Mouse (Mus musculus): ENCODE results near the gene Sstr3.

The Sstr3 gene

DNA sequence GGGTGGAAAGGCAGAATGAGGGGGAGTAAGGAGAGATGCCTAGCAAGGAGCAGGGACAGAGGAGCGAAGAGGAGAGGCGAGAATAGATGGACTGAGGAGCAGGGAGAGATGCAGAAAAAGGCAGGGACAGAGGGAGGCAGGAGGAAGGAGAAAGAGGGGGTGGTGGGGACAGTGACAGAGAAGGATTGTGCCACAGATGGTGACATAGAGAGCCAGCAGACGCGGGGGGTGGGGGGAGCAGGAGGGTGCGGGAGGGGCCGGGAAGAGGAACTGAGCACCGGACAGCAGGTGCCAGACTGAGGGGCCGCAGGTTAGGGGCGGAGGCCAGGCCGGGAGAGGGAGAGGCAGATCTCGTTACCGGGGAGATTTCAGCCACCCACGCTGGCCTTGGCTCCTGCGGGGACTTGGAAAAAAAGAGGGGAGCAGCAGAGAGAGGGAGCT lies at the start of gene Sstr3:
Gene Sstr3 (minus strand): TSS at position 125 of the 441 bp plus-strand sequence.
- in situ Hi-C loops (cut with MboI; ENCODE audit: unreplicated experiment in 2 of 2) = no loop called here

DNA sequence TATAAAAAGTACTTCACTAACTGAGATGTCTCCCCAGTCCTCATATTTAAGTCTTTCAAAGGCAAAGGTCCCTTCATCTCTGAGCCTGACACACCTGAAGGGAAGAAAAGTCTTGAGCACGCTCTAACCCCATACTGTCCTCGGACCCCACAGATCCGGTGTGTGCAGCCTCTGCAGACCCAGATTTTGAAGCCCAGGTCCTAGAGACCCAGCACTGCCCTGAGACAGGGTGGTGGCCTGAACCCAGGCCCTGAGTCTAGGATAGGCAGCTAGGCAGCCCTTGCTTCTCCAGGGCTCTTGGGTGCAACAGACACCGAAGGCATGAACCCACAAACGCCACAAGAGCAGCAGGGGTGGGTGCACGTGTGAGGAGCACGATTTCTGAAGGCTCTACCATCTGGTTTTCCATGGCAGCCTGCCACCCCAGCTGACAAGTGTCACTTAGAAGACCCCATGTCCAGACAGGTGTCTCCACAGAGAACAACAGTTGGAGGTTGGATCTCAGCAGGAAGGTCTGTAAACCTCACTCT lies 49.5 kb upstream of the Sstr3 start:
- in situ Hi-C loops (cut with MboI; ENCODE audit: unreplicated experiment in 2 of 2) = no loop called here

DNA sequence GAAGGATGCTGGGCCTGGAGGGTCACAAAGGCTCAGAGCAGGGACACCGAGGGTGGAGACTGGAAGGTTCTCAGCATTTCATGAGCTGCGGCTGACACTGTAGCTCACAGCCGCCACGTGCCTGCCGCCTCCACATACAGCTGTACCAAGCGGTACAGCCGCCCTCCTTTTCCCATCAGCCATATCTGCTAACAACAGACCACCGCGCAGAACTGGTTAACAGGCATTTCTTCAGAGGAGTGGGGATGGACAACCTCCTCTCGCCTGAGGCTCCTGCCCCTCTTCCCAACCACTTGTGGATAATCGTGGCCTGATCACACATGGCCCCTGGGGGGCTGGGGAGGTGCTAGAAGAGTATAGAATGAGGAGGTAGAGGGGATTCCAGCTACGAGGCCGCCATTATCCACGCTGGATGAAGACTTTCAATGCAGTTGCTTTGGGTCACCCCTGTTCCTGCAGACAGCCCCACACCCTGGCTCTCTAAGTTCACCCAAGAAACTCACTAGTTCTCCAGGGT lies 48.0 kb upstream of the Sstr3 start:
- in situ Hi-C loops (cut with MboI; ENCODE audit: unreplicated experiment in 2 of 2) = no loop called here

DNA sequence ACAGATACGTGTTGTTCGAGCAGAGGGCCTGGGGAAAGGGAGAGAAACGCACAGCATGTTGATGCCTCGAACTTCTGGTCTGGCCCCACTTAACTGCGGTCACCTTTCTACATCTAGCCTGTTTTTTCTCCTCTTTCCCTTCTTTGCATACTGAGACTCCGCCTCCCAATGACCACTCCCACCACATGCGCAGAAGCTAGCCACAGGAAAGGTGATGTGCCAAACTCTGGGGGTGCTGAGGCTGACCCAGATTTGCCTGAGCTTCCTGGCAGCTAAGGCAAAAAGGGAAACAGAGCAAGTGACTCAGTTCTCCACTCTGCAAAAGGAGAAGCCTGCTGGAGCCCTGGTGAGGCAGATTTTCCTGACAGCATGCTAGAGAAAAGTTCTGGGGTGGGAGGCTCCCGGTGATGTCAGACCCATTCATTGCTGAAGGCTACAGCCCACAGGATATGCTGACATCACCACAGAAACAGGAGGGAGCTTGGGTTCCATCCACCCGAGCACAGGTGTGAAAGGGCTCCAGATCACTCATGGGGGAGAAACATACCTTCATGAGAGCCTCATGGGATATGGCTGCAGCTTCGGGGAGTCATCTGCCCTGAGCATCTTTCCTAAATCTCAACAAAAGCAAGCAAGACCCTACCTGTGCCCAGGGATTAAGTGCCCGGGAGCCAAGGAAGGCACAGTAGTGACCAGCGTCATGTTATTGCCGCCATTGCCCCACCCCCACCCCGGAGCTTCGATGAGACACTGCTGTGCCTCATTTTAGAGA lies 47.4 kb upstream of the Sstr3 start:
- in situ Hi-C loops (cut with MboI; ENCODE audit: unreplicated experiment in 2 of 2) = no loop called here

DNA sequence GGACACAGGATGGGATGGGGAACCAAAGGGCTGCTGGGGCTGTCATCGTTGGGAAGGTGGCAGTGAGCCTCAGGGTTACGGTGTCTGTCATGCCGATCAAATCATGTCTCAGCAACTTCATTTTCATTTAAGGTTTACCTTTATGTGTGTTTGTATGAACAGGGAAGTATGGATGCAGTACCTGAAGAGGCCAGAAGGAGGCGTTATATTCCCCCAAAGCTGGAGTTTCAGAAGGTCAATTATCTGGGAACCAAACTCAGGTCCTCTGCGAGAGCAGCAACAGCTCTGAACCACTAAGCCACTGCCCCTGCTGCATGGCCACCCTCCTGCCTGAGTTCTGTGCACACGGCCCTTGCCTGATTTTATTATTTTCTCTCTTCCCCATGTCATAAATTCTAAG lies 46.3 kb upstream of the Sstr3 start:
- in situ Hi-C loops (cut with MboI; ENCODE audit: unreplicated experiment in 2 of 2) = no loop called here

DNA sequence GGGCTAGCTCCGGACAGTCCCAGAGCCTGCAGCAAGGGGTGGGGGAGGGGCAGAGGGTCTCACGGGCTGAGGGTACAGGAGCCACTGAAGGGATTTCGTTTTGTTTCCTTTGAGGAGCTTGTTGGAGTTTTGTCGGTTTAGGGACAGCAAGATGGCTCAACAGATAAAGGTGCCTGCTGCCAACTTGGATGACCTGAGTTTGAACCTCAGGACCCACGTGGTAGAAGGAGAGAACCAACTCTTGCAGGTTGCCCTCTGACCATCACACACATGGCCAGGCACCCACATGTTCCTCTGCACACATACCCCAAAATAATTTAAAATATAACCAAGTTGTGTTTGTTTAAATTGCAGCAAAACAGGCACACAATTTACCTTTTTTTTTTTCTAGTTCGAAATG lies 45.5 kb upstream of the Sstr3 start:
- in situ Hi-C loops (cut with MboI; ENCODE audit: unreplicated experiment in 2 of 2) = loop anchor here (5.0 to 10.0 kb wide), 3 partner anchors 32 to 155 kb away; no protein-coding TSS in a partner anchor

DNA sequence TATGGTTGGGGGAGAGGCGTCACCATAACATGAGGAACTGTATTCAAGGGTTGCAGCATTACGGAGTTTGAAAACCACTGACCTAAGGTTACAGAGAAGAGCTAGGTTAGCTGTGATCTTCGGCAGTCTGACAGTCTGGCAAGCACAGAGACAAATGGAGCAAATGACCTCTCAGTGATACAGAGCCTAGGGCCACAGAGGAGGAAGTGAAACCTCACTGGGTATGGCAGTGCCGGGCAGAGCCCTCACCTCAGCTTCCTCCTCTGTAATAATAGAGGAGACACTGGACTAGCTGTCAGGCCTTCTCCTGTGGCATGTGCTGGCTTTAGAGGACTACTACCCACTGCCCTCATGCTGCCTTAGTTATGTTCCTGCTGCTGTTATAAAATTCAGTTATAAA lies 44.4 kb upstream of the Sstr3 start:
- in situ Hi-C loops (cut with MboI; ENCODE audit: unreplicated experiment in 2 of 2) = loop anchor here (5.0 to 10.0 kb wide), 3 partner anchors 33 to 156 kb away; no protein-coding TSS in a partner anchor

DNA sequence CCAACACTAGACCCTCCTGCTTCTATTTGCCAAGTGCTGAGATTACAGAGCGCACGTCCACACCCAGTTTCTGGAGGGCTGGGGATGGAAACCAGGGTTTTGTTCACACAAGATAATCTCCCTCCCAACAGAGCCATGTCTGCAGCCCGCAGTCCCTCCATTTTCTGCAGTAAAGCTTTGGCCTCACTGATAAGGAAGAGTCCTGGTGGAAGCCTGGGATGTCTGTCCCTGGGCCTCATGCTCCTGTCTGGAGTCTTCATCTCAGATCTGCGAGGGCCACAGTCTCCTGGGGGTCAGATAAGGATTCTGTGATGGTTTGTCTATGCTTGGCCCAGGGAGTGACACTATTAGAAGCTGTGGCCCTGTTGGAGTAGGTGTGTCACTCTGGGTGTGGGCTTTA lies 43.6 kb upstream of the Sstr3 start:
- in situ Hi-C loops (cut with MboI; ENCODE audit: unreplicated experiment in 2 of 2) = loop anchor here (5.0 to 10.0 kb wide), 3 partner anchors 34 to 157 kb away; no protein-coding TSS in a partner anchor

DNA sequence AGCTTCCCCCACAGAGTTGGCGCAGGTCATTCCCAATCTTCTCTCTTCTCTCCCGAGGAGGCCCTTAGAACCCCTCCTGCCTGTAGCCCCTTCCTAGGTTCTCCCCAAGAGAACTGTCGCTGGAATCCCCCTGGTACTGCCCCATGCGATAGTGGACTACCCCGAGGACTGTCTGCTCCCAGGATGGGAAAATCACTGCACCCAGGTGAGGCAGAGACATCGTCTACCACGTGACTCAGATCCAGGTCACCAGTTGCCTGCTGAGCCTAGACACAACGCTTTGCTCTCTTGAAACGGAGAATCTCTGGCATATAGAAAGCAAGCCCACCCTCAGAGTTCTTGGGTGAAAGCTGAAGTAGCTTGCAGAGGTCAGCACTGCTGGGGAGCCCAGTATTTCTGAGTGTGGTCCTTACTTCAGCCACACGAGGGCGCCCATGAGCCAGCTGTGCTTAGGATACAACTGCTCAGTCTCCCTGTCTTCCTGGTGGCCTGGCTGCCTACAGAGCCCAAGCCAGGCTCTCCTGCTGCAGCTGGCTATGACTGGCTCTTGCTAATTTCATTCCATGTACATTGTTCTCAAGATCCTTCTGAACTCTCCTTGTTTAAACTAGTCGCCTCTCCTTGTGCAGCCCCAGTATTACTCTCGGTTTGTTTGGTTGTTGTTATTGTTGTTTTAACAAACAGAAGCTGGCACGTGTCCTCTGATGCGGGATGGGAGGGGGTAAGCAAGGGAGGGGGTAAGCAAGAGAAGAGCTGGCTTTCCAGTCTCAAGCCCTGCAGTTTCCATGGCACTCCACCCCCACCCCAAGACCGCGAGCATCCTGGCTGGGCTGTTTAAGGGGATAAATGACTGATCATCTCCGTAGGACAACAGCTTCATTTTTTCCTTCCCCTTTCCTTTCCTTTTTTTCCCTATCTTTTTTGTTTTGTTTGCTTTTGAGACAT lies 42.8 kb upstream of the Sstr3 start:
- in situ Hi-C loops (cut with MboI; ENCODE audit: unreplicated experiment in 2 of 2) = loop anchor here (5.0 to 10.0 kb wide), 3 partner anchors 35 to 157 kb away; no protein-coding TSS in a partner anchor

DNA sequence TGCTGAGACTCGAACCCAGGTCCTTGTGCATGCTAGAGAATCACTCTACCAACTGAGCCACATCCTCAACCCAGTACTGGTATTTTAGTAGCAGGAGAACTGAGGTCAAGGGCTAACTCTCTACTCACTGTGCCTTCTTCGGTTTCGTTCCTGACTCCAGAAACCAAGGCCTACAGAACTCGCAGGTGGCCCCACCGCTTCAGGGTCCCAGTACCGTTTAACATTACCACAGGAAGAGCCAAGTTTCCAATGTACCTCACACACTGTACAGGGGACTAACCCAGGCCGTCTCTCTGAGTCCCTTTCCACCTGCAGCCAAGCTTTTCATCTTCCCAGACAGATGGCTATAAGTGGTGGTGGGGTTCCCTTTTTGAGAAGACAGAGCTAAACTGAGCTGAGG lies 40.9 kb upstream of the Sstr3 start:
- in situ Hi-C loops (cut with MboI; ENCODE audit: unreplicated experiment in 2 of 2) = loop anchor here (5.0 to 10.0 kb wide), 3 partner anchors 37 to 159 kb away; no protein-coding TSS in a partner anchor

DNA sequence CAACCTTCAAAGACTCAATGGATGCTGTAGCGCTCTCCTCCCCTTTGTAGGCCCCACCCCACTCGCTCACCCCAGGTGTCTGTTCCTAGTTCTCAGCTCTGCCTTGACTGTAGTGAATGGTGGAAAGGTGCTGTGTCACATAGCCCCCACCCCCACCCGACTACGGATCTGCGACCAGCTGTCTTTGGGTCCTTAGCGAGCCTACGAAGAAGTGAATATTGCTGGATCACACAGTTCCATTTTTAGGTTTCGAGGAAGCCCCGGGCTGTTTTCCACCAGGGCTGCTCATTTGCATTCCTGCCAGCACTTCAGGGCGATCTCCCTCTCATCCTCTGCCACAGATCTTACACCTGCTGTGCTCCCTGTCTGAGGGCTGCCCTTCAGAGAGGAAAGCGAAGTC lies 38.9 kb upstream of the Sstr3 start:
- in situ Hi-C loops (cut with MboI; ENCODE audit: unreplicated experiment in 2 of 2) = loop anchor here (5.0 to 10.0 kb wide), 2 partner anchors 136 to 161 kb away; no protein-coding TSS in a partner anchor

DNA sequence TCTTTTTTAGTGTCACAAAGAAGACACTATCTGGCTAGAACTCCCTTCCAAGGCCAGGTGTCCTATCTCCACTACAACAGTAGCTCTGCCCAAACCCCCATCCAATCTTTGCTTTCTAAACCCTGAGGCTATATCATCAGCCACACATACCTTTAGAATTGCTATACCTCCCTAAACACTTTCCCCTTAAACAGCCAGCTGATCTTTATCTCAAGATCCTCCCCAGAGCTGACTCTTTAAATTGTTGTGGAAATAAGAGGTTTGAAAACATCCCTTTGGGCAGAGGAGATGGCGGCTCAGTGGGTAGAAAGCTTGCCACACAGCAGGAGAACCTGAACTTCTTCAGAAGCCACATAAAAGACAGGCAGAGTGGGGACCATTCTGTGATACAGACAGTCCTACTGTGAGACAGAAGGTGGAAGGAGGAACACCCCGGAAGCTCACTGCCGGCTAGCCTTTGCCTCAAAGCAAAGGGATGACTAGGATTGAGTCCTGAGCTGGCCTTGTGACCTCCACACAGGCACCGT lies 31.9 kb upstream of the Sstr3 start:
- in situ Hi-C loops (cut with MboI; ENCODE audit: unreplicated experiment in 2 of 2) = loop anchor here in 1 of 2 experiments (5.0 kb wide), 1 partner anchor 39 kb away; no protein-coding TSS in a partner anchor

DNA sequence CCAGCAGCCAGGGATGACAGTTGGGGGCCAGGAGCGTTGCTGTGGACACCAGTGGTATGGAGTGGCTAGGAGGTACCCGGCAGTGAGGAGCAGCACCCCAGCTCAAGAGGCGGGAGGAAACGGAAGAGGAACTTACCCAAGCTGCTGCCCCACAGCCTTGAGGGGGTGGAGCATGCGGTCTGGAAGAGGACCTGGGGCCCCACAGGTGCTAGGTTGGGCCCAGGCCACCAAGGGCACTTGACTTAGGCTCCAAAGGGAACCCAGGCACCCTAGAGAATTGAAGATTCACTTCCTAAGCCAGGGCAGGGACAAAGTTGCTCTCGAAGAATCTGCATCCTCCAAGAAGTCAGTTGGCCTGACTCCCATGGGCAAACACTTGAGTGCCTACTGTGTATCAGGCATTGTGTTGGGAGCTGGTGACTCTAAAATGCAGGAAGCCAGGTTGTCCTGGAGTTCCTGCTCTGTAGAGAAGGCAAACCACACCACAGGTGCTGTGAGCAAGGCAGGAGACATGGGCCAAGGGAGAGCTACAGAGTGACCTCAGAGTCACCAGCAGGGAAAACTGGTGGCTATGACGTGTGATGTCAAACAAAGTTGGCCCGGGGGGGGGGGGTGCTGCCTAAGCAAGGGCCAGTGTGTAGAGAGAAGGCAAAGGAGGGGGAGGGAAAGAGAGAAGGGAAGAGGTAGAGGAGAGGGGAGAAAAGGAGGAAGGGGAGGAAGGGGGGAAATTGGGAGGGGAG lies 28.3 kb upstream of the Sstr3 start, which contains the start of gene Rac2:
Gene Rac2 (minus strand): TSS at position 126 of the 740 bp plus-strand sequence.
- in situ Hi-C loops (cut with MboI; ENCODE audit: unreplicated experiment in 2 of 2) = no loop called here

DNA sequence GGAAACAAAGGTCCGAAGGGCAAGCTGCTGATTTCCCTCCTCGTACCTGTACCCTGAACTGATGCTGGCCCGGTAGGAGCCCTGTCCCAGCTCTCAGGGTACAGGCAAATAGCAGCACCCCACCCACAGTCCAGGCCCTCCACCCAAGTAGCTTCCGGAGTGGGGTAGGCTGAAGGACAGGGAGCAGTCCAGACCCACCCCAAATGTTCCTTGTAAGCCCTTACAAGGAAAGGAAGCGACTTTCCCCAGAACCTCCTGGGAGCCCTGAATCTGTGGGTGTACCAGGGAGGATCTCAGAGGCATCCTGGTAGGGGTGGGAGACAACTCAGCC lies 27.8 kb upstream of the Sstr3 start:
- in situ Hi-C loops (cut with MboI; ENCODE audit: unreplicated experiment in 2 of 2) = no loop called here

DNA sequence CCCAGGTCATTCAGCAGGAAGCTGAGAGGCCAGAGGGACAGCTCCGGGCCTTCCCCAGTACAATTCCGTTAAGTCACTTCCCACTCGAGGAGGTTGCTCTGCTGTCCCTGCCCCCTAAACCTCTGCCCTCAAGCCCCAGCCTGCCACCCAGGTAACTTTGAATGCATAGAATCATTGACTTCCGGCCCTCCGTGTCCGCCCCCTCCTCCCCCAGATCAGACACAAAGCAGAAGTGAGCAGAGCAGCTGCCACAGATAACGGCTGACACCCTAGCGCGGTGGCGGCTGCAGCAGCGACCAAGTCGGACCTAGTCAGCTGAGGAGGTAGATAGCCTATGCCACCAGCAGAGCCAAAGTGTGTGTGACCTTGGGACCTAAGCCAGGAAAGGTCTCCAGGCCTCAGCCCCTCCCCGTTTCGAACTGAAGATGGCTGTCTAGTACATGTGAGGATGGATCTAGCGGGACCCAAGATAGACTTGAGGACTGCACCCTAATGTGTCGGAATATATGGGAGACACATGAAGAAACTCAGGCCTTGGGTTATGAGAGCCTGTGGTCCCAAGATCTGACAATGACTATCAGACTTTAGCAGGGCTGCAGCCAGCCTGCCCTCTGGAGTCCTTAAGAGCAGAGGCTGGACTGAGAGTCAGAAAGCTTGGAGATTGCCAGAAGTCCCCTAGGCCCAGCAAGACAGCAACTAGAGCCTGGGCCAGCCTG lies 27.2 kb upstream of the Sstr3 start:
- in situ Hi-C loops (cut with MboI; ENCODE audit: unreplicated experiment in 2 of 2) = no loop called here

DNA sequence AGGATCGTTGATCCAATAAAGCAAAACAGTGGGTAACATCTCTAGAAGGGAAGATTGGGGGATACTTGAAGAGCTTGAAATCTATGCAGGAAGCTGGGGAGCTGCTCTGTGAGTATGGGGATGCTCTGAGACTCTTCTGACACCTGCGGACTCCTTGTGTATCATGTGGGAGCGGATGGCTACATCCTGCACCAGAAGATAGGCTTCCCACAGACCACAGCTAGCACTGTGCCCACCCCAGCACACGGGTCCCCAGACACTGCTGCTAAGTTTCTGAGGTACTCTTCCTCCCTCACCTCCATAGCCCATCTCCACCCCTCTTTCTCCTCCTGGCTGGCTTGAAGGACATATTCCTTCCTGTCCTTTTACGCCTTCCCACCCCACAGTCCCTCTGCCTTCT lies 25.7 kb upstream of the Sstr3 start:
- in situ Hi-C loops (cut with MboI; ENCODE audit: unreplicated experiment in 2 of 2) = no loop called here

DNA sequence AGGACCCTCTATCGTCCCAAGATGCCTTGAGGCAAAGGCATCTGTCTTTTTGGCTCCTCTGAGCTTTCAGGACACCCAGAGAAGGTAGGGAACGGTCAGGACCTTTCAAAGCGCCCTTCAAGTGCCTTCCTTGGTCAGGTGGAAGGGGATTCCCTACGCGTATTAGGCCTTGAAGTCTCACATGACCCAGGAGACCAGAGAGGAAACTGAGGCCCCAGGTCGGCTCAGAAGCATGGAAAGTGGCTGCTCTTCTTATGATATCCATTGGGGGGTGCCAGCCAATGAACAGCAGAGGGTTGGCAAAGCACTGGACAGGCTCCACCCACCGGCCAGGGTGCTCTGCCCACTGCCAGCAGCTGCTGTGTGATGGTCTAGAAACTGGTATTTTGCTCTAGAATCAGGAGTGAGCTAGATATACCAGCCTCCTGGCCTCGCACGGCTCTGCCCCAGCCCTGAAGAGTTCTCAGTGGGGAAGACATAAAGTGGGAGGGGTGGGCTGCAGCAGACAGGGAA lies 23.2 kb upstream of the Sstr3 start:
- in situ Hi-C loops (cut with MboI; ENCODE audit: unreplicated experiment in 2 of 2) = no loop called here

DNA sequence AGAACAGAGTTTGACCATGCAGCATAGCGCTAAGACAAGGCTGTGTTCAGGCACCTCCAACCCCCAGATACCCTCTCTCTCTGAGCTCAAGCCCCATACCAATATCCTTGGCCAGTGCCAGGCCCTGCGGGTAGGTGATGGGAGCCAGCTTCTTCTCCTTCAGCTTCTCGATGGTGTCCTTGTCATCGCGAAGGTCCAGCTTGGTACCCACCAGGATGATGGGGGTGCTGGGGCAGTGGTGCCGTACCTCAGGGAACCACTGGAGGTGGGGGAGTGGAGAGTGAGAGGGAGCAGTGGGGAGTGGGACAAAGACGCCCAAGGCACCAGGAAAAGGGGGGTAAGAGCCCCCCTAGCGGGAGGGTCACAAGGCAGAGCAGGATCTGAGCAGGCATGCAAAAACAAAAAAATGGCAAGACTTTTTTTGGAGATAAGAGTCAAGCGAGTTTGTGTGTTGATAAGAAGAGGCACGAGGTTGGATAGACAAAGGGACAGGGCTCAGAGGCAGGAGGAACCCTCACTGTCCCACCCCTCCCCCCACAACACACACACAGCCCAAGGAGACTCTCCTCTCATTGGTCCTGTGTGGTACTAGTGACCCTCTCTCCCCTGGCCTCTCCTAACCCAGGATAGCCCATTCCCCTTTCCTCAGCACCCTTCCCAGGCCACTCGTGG lies 20.4 kb upstream of the Sstr3 start:
- in situ Hi-C loops (cut with MboI; ENCODE audit: unreplicated experiment in 2 of 2) = no loop called here
